Mouse (Mus musculus): ENCODE measurements at regions not wholly inside any gene's neighbourhood (a gene's known extent, or its start where the extent isn't known, plus 50 kb on each side); places are given as distances from the start of the nearest gene placed in this dataset.
A peak's percentile ranks its signal among the peaks of the same experiment; 100 is the strongest.

DNA sequence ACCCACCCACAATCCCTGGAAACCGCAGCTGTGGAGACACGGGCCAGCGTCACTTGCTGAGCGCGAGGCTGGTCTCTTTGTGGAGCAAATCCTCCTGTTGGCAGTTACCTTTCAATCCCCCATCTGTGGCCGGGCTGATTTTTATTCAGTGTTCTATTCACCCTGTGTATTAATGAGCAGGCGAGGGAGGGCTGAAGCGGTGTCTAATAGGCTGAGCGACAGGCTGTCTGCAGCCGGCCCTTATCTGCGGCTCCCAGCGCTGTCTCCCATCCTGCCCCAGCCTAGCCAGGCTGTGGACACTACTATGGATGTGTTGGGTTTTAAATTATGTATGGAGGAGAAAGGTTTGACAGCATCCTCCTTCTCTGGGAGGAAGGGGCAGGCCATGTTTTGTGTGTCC is 138.3 kb upstream of the Gm26897 start:
- no peaks in the 10 kb centered on the region for H3K27me3 ChIP-seq (ENCODE audit: control insufficient read depth, insufficient read depth, low read length)
- DNase-seq: peak; percentile 89
- H3K4me1 ChIP-seq (ENCODE audit: control insufficient read depth, insufficient read depth, low read length): peaks cover 53% of the 10 kb centered on the region
- H3K27ac ChIP-seq (replicated peaks; ENCODE audit: low read depth, low read length): peak overlapping the region; percentile 95
- peak overlapping the region; percentile 24 for H3K4me2 ChIP-seq (ENCODE audit: low read length)
- H3K4me3 ChIP-seq (replicated peaks; ENCODE audit: low read depth, low read length): no peak overlapping the region
- no peaks in the 10 kb centered on the region for H3K9me3 ChIP-seq (ENCODE audit: control insufficient read depth, low read length)
- H3K9ac ChIP-seq (replicated peaks; ENCODE audit: low read length): peak overlapping the region; percentile 36; the same call in 1 of the 2 replicates
- H3K36me3 ChIP-seq (ENCODE audit: control insufficient read depth, insufficient read depth, low read length): no peaks in the 10 kb centered on the region
- ATAC-seq (ENCODE audit: low FRiP score, low TSS enrichment): peak; percentile 89
- WGBS: 3% methylated on average over 12 of the region's 12 CpGs

DNA sequence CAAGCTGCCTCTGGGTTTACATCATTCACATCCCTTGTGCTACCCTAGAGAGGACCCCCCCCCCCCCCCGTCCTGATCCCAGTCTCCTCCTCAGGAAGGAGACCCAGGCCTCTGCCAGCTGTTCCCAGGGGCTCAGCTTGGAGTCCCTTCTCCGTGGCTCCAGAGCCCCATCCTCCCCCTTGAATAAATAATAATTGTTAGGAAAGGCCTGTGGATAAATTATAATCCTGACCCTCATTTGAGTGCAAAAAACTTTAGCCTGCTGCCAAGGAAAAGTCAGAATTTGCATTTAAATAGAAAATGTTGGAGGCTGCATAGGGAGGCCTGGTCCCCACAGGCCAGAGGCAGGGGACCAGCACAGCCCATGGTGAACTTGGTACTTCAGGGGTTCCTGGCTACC is 136.0 kb upstream of the Gm26897 start:
- no peak overlapping the region for H3K9ac ChIP-seq (replicated peaks; ENCODE audit: low read length)
- WGBS: 8% methylated on average over 2 of the region's 2 CpGs
- no peaks in the 10 kb centered on the region for H3K9me3 ChIP-seq (ENCODE audit: control insufficient read depth, low read length)
- H3K4me1 ChIP-seq (ENCODE audit: control insufficient read depth, insufficient read depth, low read length): peaks cover 55% of the 10 kb centered on the region
- no peak for DNase-seq
- H3K4me2 ChIP-seq (ENCODE audit: low read length): no peak overlapping the region
- H3K27ac ChIP-seq (replicated peaks; ENCODE audit: low read depth, low read length): peak overlapping the region; percentile 70
- no peak overlapping the region for H3K4me3 ChIP-seq (replicated peaks; ENCODE audit: low read depth, low read length)
- no peaks in the 10 kb centered on the region for H3K36me3 ChIP-seq (ENCODE audit: control insufficient read depth, insufficient read depth, low read length)
- ATAC-seq (ENCODE audit: low FRiP score, low TSS enrichment): no peak
- H3K27me3 ChIP-seq (ENCODE audit: control insufficient read depth, insufficient read depth, low read length): no peaks in the 10 kb centered on the region

DNA sequence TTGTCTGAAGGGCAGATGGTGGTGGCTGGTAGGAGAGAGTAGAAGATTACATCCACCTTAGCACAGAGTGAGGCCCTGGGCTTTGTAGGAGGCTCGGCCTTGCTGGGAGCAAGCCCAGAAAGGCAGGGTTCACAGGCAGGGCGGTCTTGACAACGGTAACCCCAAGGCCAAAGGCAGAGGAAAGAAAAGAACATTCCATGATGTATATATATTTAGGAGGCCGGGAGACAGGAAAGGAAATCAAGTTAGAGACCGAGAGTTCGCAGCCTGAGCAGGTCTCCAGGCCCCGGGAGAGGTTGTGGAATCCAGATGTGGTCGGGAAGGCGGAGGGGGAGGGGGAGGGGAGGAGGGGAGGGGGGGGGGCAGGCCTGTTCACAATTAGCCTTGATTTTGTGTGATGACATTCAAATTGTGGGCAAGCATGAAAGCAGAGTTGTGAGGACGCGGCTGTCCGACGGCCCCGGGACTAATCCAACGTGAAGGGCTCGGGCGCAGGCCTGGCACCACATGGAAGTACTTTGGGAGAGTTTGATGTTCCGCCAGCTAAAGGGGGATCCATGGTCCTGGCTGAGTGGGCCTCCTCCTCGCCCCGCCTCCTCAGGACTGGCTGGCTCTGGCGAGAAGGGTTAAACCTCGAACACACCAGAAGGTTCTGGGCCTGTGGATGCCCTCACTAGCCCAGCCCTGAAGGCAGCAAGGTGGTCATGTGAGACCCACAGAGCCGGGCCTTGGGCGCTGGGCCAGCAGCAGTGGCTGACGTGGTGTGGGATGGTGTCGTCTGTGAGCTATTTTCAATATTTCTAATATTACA is 131.8 kb upstream of the Gm26897 start:
- ATAC-seq (ENCODE audit: low FRiP score, low TSS enrichment) (peak; percentile 54; the same call in 1 of the 2 replicates), DNase-seq (no peak)
- Histone ChIP-seq H3K27me3 (ENCODE audit: control insufficient read depth, insufficient read depth, low read length) (no peaks in the 10 kb centered on the region), H3K36me3 (ENCODE audit: control insufficient read depth, insufficient read depth, low read length) (no peaks in the 10 kb centered on the region), H3K4me3 (replicated peaks; ENCODE audit: low read depth, low read length) (no peak overlapping the region), H3K4me1 (ENCODE audit: control insufficient read depth, insufficient read depth, low read length) (peaks cover 30% of the 10 kb centered on the region), H3K9me3 (ENCODE audit: control insufficient read depth, low read length) (no peaks in the 10 kb centered on the region), H3K9ac (replicated peaks; ENCODE audit: low read length) (no peak overlapping the region), H3K4me2 (ENCODE audit: low read length) (no peak overlapping the region), H3K27ac (replicated peaks; ENCODE audit: low read depth, low read length) (no peak overlapping the region)
- 39% methylated on average over 24 of the region's 26 CpGs for WGBS

DNA sequence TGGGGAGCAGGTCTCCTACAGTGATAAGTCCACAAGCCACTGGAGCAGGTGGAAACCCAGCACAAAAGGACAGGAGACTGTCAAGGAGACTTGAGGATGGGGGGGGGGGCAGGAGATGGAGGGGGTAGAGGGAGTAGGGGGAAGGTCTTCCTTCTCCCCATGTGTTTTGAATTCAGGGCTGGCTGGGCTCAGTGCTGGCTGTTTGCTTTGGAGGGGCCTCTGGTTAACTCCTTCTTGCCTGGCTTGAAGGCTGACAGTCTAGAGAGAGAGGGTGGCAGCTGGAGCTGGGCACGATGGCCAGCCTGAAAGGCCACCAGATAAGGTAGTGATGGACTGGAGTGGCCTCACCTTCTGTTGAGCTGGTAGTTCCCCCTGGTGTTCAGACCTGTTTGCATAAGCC is 120.0 kb upstream of the Gm26897 start:
- 62% methylated on average over 1 of the region's 1 CpGs for WGBS
- no peaks in the 10 kb centered on the region for H3K36me3 ChIP-seq (ENCODE audit: control insufficient read depth, insufficient read depth, low read length)
- DNase-seq: no peak

DNA sequence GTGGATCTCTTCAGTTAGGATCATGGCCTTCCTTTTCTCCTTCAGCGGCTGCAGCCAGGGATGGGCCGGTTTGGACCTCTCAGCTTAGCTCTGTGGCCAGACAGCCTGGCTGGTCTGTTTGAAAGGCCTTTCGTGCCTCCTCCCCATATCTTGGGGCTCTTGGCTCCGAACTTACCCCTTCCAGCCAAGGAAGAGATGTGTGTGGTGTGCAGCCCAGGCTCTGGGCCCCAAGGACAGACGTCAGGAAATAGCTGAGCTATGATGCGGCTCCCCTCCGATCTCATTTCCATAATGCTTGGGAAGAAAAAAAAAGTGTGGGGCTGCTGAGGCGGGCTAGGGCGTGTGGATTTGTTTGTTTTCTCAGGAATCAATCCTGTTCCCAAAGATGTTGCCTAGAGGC is 113.8 kb upstream of the Gm26897 start:
- Histone ChIP-seq H3K27me3 (ENCODE audit: control insufficient read depth, insufficient read depth, low read length) (0 out of 2 replicates have a peak, but pooled peaks cover 3% of the 10 kb centered on the region), H3K9ac (replicated peaks; ENCODE audit: low read length) (no peak overlapping the region), H3K4me3 (replicated peaks; ENCODE audit: low read depth, low read length) (no peak overlapping the region), H3K36me3 (ENCODE audit: control insufficient read depth, insufficient read depth, low read length) (no peaks in the 10 kb centered on the region), H3K4me1 (ENCODE audit: control insufficient read depth, insufficient read depth, low read length) (peaks cover 6% of the 10 kb centered on the region; the same call in 1 of the 2 replicates), H3K9me3 (ENCODE audit: control insufficient read depth, low read length) (no peaks in the 10 kb centered on the region), H3K27ac (replicated peaks; ENCODE audit: low read depth, low read length) (no peak overlapping the region), H3K4me2 (ENCODE audit: low read length) (no peak overlapping the region)
- 23% methylated on average over 8 of the region's 9 CpGs for WGBS
- no peak for ATAC-seq (ENCODE audit: low FRiP score, low TSS enrichment)
- no peak for DNase-seq

More for the DNA sequence above, 120.0 kb upstream of the Gm26897 start:
- H3K9ac ChIP-seq (replicated peaks; ENCODE audit: low read length): no peak overlapping the region
- no peaks in the 10 kb centered on the region for H3K4me1 ChIP-seq (ENCODE audit: control insufficient read depth, insufficient read depth, low read length)
- H3K27me3 ChIP-seq (ENCODE audit: control insufficient read depth, insufficient read depth, low read length): no peaks in the 10 kb centered on the region
- H3K9me3 ChIP-seq (ENCODE audit: control insufficient read depth, low read length): no peaks in the 10 kb centered on the region
- ATAC-seq (ENCODE audit: low FRiP score, low TSS enrichment): no peak
- H3K4me2 ChIP-seq (ENCODE audit: low read length): no peak overlapping the region
- no peak overlapping the region for H3K27ac ChIP-seq (replicated peaks; ENCODE audit: low read depth, low read length)
- H3K4me3 ChIP-seq (replicated peaks; ENCODE audit: low read depth, low read length): no peak overlapping the region

DNA sequence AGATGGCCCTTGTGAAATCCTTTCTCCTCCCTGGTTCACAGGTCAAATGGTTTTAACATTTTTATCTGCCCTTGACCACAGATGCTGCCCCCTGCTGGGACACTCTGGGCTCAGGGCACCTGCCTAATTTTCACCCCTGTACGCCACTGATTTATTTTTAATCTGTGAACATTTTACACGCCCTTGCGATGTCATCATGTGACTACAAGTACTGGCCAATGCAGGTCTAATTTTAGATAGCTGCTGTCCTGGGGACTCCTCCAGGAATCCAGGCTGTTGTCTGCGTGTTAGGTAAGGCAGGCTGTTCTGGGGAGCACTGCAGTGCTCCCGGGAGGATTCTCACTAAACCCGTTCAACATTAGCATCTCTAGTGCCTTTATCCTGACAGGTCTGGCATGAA is 113.1 kb upstream of the Gm26897 start:
- ATAC-seq (ENCODE audit: low FRiP score, low TSS enrichment) (no peak), DNase-seq (no peak)
- no peaks in the 10 kb centered on the region for H3K9me3 ChIP-seq (ENCODE audit: control insufficient read depth, low read length)
- no peak overlapping the region for H3K9ac ChIP-seq (replicated peaks; ENCODE audit: low read length)
- H3K4me3 ChIP-seq (replicated peaks; ENCODE audit: low read depth, low read length): no peak overlapping the region
- H3K27ac ChIP-seq (replicated peaks; ENCODE audit: low read depth, low read length): no peak overlapping the region
- no peak overlapping the region for H3K4me2 ChIP-seq (ENCODE audit: low read length)
- H3K27me3 ChIP-seq (ENCODE audit: control insufficient read depth, insufficient read depth, low read length): 0 out of 2 replicates have a peak, but pooled peaks cover 3% of the 10 kb centered on the region
- 62% methylated on average over 6 of the region's 6 CpGs for WGBS
- peaks cover 6% of the 10 kb centered on the region; the same call in 1 of the 2 replicates for H3K4me1 ChIP-seq (ENCODE audit: control insufficient read depth, insufficient read depth, low read length)
- no peaks in the 10 kb centered on the region for H3K36me3 ChIP-seq (ENCODE audit: control insufficient read depth, insufficient read depth, low read length)

DNA sequence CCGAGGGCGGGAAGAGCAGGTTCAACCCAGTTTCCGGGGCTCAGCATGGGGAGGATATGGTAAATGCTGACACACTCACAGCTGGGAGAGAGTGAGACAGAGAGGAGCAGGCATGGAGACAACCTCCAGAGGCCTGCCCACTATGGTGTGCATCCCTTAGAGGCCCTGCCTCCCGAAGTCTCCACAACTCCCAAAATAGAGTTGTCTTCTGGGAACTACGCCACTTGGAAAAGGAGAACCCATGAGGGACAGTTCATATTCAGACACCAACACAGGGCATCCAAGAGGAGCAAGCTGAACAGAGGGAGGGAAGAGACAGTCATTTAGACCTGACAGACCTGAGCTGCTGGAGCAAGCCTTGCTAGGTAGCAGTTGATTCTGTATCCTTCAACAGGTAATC is 111.2 kb upstream of the Gm26897 start:
- DNase-seq: no peak
- H3K9ac ChIP-seq (replicated peaks; ENCODE audit: low read length): no peak overlapping the region
- 0 out of 2 replicates have a peak, but pooled peaks cover 3% of the 10 kb centered on the region for H3K27me3 ChIP-seq (ENCODE audit: control insufficient read depth, insufficient read depth, low read length)
- H3K4me3 ChIP-seq (replicated peaks; ENCODE audit: low read depth, low read length): no peak overlapping the region
- no peak overlapping the region for H3K27ac ChIP-seq (replicated peaks; ENCODE audit: low read depth, low read length)
- H3K4me2 ChIP-seq (ENCODE audit: low read length): no peak overlapping the region
- H3K9me3 ChIP-seq (ENCODE audit: control insufficient read depth, low read length): no peaks in the 10 kb centered on the region
- ATAC-seq (ENCODE audit: low FRiP score, low TSS enrichment): no peak
- H3K4me1 ChIP-seq (ENCODE audit: control insufficient read depth, insufficient read depth, low read length): peaks cover 13% of the 10 kb centered on the region
- H3K36me3 ChIP-seq (ENCODE audit: control insufficient read depth, insufficient read depth, low read length): no peaks in the 10 kb centered on the region
- WGBS: 87% methylated on average over 5 of the region's 5 CpGs

DNA sequence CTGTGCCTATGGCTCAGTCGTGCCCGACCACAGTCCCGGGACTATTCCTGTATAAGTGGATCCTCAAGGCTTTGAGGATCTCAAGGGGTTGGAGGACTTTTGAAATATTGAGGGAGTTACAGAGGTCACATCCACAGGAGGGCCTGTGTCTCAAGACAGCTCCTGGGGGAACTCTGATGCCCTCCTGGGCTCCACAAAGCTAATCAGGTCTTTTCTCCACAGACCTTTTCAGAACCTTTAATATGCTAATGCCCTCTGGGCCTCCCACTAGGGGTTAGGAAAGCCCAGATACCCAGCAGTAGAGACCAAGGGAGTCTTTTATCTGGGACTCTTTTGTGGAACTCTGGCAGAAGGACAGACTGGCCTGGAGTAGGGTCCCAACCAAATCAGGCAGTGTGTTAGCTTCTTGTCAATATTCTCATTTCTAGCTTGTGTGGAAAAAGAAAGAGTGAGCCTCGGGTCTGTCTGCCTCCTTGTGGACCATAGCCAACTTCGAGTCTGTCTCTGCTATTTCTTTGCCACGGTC is 107.4 kb upstream of the Gm26897 start:
- H3K27ac ChIP-seq (replicated peaks; ENCODE audit: low read depth, low read length): 0 out of 2 replicates have a peak overlapping the region, but pooled peaks have one; percentile 16
- H3K9ac ChIP-seq (replicated peaks; ENCODE audit: low read length): no peak overlapping the region
- ATAC-seq (ENCODE audit: low FRiP score, low TSS enrichment): no peak

More for the DNA sequence above, 107.4 kb upstream of the Gm26897 start:
- WGBS: 5% methylated on average over 6 of the region's 6 CpGs
- Histone ChIP-seq H3K4me1 (ENCODE audit: control insufficient read depth, insufficient read depth, low read length) (peaks cover 12% of the 10 kb centered on the region), H3K4me3 (replicated peaks; ENCODE audit: low read depth, low read length) (no peak overlapping the region), H3K36me3 (ENCODE audit: control insufficient read depth, insufficient read depth, low read length) (no peaks in the 10 kb centered on the region), H3K4me2 (ENCODE audit: low read length) (no peak overlapping the region), H3K27me3 (ENCODE audit: control insufficient read depth, insufficient read depth, low read length) (peaks cover 3% of the 10 kb centered on the region; the same call in 1 of the 2 replicates), H3K9me3 (ENCODE audit: control insufficient read depth, low read length) (no peaks in the 10 kb centered on the region)
- no peak for DNase-seq
